Mouse (Mus musculus) limb, embryonic 11.5 days (tissue): ENCODE measurements around the gene Rspry1. TPM values are rescaled to one million over a fixed set of nuclear protein-coding genes. Genes with fewer than 3 reads are reported as not detected.

Source experiments
- ATAC-seq: fragments of 200-750 bp; cut with Nextera tagmentation; 2 replicates; pipeline ENCODE4 v1.8.0; 2017; ENCODE audit warnings: low read depth; ENCODE audit not compliant: insufficient number of reproducible peaks, low FRiP score, low TSS enrichment
- DNase-seq: peaks from one replicate; pipeline ENCODE4 v3.0.0-alpha.2; 2015; ENCODE audit warnings: low spot score
- H3K27ac ChIP-seq: fragments of 300-500 bp; sonication (generic); replicated peaks from 2 replicates; pipeline ENCODE4 v1.5.1; 2014; ENCODE audit warnings: low read depth, mild to moderate bottlenecking, low read length
- H3K27me3 ChIP-seq: fragments of 300-500 bp; sonication (generic); 2 replicates; pipeline ENCODE4 v1.6.1; 2014; ENCODE audit warnings: mild to moderate bottlenecking, low read length, mixed read lengths; ENCODE audit not compliant: control insufficient read depth, insufficient read depth
- H3K36me3 ChIP-seq: fragments of 300-500 bp; sonication (generic); 2 replicates; pipeline ENCODE4 v1.6.1; 2014; ENCODE audit warnings: mild to moderate bottlenecking, low read length, moderate library complexity, mixed read lengths; ENCODE audit not compliant: control insufficient read depth, insufficient read depth
- H3K4me1 ChIP-seq: fragments of 300-500 bp; sonication (generic); 2 replicates; pipeline ENCODE4 v1.6.1; 2014; ENCODE audit warnings: low read length, mixed read lengths; ENCODE audit not compliant: control insufficient read depth, insufficient read depth
- H3K4me2 ChIP-seq: fragments of 300-500 bp; sonication (generic); 2 replicates; pipeline ENCODE4 v1.6.1; 2014; ENCODE audit warnings: low read depth, mild to moderate bottlenecking, moderate library complexity; ENCODE audit not compliant: severe bottlenecking
- H3K4me3 ChIP-seq: fragments of 300-500 bp; sonication (generic); 2 replicates; pipeline ENCODE4 v1.5.1; 2014; ENCODE audit warnings: low read depth, low read length
- H3K9ac ChIP-seq: fragments of 300-500 bp; sonication (generic); 2 replicates; pipeline ENCODE4 v1.6.1; 2014; ENCODE audit warnings: mild to moderate bottlenecking, low read length
- H3K9me3 ChIP-seq: fragments of 300-500 bp; sonication (generic); 2 replicates; pipeline ENCODE4 v1.6.1; 2016; ENCODE audit warnings: low read length; ENCODE audit not compliant: control insufficient read depth
- WGBS: fragments of 180-500 bp; shearing (Covaris S2); extraction: QIAGEN DNeasy Blood & Tissue Kit; methylation state at CpG from one replicate; pipeline ENCODE4 v1.1.7; 2014; 5-methylcytosine and 5-hydroxymethylcytosine counted together
- polyA plus RNA-seq: library from polyadenylated mRNA; unstranded; fragments of >200 nt; fragmentation: Nextera tagmentation; extraction: Ambion mirVana; gene quantifications from 2 replicates; pipeline ENCODE4 v1.2.1, GENCODE M21; 2014

Rspry1 gene
- polyA plus RNA-seq, 1 experiment from 2014 or later: 43.1 TPM

GRCm38 (mm10) chr8:94633564-94634194 lies 31.9 kb downstream of the Rspry1 start:
- Histone ChIP-seq H3K4me1 (no peaks in the 10 kb centered on the region), H3K4me3 (no peak overlapping the region), H3K9ac (no peak overlapping the region), H3K27me3 (no peaks in the 10 kb centered on the region), H3K4me2 (no peak overlapping the region), H3K27ac (no peak overlapping the region), H3K36me3 (peaks cover 3% of the 10 kb centered on the region; the same call in 1 of the 2 replicates), H3K9me3 (no peaks in the 10 kb centered on the region)
- ATAC-seq: no peak
- WGBS: 87% methylated on average over 2 of the region's 2 CpGs
- DNase-seq: no peak

- no peak overlapping the region for H3K4me3 ChIP-seq
- H3K27ac ChIP-seq: no peak overlapping the region
- DNase-seq (no peak), ATAC-seq (no peak)
- no peaks in the 10 kb centered on the region for H3K4me1 ChIP-seq
- H3K27me3 ChIP-seq: no peaks in the 10 kb centered on the region
- H3K4me2 ChIP-seq: no peak overlapping the region
- H3K36me3 ChIP-seq: peaks cover 3% of the 10 kb centered on the region; the same call in 1 of the 2 replicates
- no peaks in the 10 kb centered on the region for H3K9me3 ChIP-seq
- no peak overlapping the region for H3K9ac ChIP-seq
Observed at GRCm38 (mm10) chr8:94634211-94634610, 32.5 kb downstream of the Rspry1 start.

GRCm38 (mm10) chr8:94641183-94641582 lies 39.4 kb downstream of the Rspry1 start:
- Histone ChIP-seq H3K4me1 (no peaks in the 10 kb centered on the region), H3K27ac (no peak overlapping the region), H3K4me2 (no peak overlapping the region), H3K9ac (no peak overlapping the region), H3K36me3 (peaks cover 12% of the 10 kb centered on the region; the same call in 1 of the 2 replicates), H3K27me3 (no peaks in the 10 kb centered on the region), H3K9me3 (no peaks in the 10 kb centered on the region), H3K4me3 (no peak overlapping the region)
- DNase-seq (no peak), ATAC-seq (no peak)
- WGBS: 93% methylated on average over 2 of the region's 2 CpGs

GRCm38 (mm10) chr8:94641938-94642337 lies 40.2 kb downstream of the Rspry1 start:
- H3K4me1 ChIP-seq: no peaks in the 10 kb centered on the region
- no peak overlapping the region for H3K4me3 ChIP-seq
- no peak for DNase-seq
- H3K4me2 ChIP-seq: no peak overlapping the region
- H3K9ac ChIP-seq: no peak overlapping the region
- no peaks in the 10 kb centered on the region for H3K27me3 ChIP-seq
- H3K36me3 ChIP-seq: peaks cover 16% of the 10 kb centered on the region; the same call in 1 of the 2 replicates
- no peaks in the 10 kb centered on the region for H3K9me3 ChIP-seq
- 97% methylated on average over 3 of the region's 3 CpGs for WGBS
- no peak overlapping the region for H3K27ac ChIP-seq
- no peak for ATAC-seq

GRCm38 (mm10) chr8:94645202-94645601 lies 43.5 kb downstream of the Rspry1 start:
- WGBS: 56% methylated on average over 1 of the region's 1 CpGs
- Histone ChIP-seq H3K4me2 (no peak overlapping the region), H3K36me3 (peaks cover 12% of the 10 kb centered on the region; the same call in 1 of the 2 replicates), H3K9ac (no peak overlapping the region), H3K27me3 (no peaks in the 10 kb centered on the region), H3K27ac (no peak overlapping the region), H3K4me1 (no peaks in the 10 kb centered on the region), H3K9me3 (no peaks in the 10 kb centered on the region), H3K4me3 (no peak overlapping the region)
- DNase-seq (no peak), ATAC-seq (no peak)

- no peak overlapping the region for H3K4me3 ChIP-seq
- H3K27ac ChIP-seq: no peak overlapping the region
- no peaks in the 10 kb centered on the region for H3K27me3 ChIP-seq
- H3K4me2 ChIP-seq: no peak overlapping the region
- WGBS: 92% methylated on average over 3 of the region's 3 CpGs
- DNase-seq (no peak), ATAC-seq (no peak)
- no peaks in the 10 kb centered on the region for H3K9me3 ChIP-seq
- H3K9ac ChIP-seq: no peak overlapping the region
- H3K4me1 ChIP-seq: no peaks in the 10 kb centered on the region
- peaks cover 12% of the 10 kb centered on the region; the same call in 1 of the 2 replicates for H3K36me3 ChIP-seq
Observed at GRCm38 (mm10) chr8:94646165-94646564, 44.4 kb downstream of the Rspry1 start.

GRCm38 (mm10) chr8:94649496-94649895 lies 47.8 kb downstream of the Rspry1 start:
- H3K9me3 ChIP-seq: no peaks in the 10 kb centered on the region
- H3K9ac ChIP-seq: no peak overlapping the region
- no peak overlapping the region for H3K4me3 ChIP-seq
- DNase-seq (no peak), ATAC-seq (no peak)
- H3K27me3 ChIP-seq: no peaks in the 10 kb centered on the region
- 79% methylated on average over 3 of the region's 3 CpGs for WGBS
- no peaks in the 10 kb centered on the region for H3K4me1 ChIP-seq
- H3K27ac ChIP-seq: no peak overlapping the region
- H3K36me3 ChIP-seq: peaks cover 11% of the 10 kb centered on the region; the same call in 1 of the 2 replicates
- H3K4me2 ChIP-seq: no peak overlapping the region

- Histone ChIP-seq H3K36me3 (peaks cover 10% of the 10 kb centered on the region; the same call in 1 of the 2 replicates), H3K27ac (no peak overlapping the region), H3K4me1 (no peaks in the 10 kb centered on the region), H3K4me3 (no peak overlapping the region), H3K9me3 (no peaks in the 10 kb centered on the region), H3K27me3 (no peaks in the 10 kb centered on the region), H3K4me2 (no peak overlapping the region), H3K9ac (no peak overlapping the region)
- DNase-seq (no peak), ATAC-seq (no peak)
- 84% methylated on average over 3 of the region's 3 CpGs for WGBS
Observed at GRCm38 (mm10) chr8:94652951-94653350, 51.2 kb downstream of the Rspry1 start.

- H3K27ac ChIP-seq: no peak overlapping the region
- ATAC-seq: no peak
- H3K27me3 ChIP-seq: no peaks in the 10 kb centered on the region
Observed at GRCm38 (mm10) chr8:94654994-94655393, 53.3 kb downstream of the Rspry1 start.

More at GRCm38 (mm10) chr8:94654994-94655393, 53.3 kb downstream of the Rspry1 start:
- Histone ChIP-seq H3K9ac (no peak overlapping the region), H3K36me3 (peaks cover 10% of the 10 kb centered on the region; the same call in 1 of the 2 replicates), H3K9me3 (no peaks in the 10 kb centered on the region), H3K4me1 (no peaks in the 10 kb centered on the region), H3K4me2 (no peak overlapping the region), H3K4me3 (no peak overlapping the region)
- no peak for DNase-seq
